Mouse (Mus musculus): Measurements from ENCODE around the gene Ankrd34b. TPM values are rescaled to one million over a fixed set of nuclear protein-coding genes. Genes with fewer than 3 reads are reported as not detected.

Gene Ankrd34b
- total RNA-seq (2012; rRNA removed) (not detected in 2 replicates), polyA plus RNA-seq (2012; ENCODE audit: insufficient read depth in 1 of 2, insufficient read length in 2 of 2, low read depth in 1 of 2, low replicate concordance in 2 of 2, missing spikeins in 1 of 2) (not detected)

- DNase-seq (ENCODE audit: low read depth, low spot score), result no peak
- no peak within 1 kb of the TSS for H3K9ac ChIP-seq (ENCODE audit: control insufficient read depth, low read depth, low read length, poor library complexity, severe bottlenecking)
- no peak for TF ChIP-seq SMC3 (IDR thresholded peaks at IDR 0.05; ENCODE audit: low read depth, low read length)
- no peak for TF ChIP-seq CHD2 (IDR thresholded peaks at IDR 0.05; ENCODE audit: low read length)
- no peak for TF ChIP-seq UBTF (IDR thresholded peaks at IDR 0.05; ENCODE audit: borderline replicate concordance, insufficient read depth, low read depth, low read length)
- no peak for TF ChIP-seq BHLHE40 (IDR thresholded peaks at IDR 0.05; ENCODE audit: borderline replicate concordance, low read depth, low read length)
- no peak for TF ChIP-seq TBP (IDR thresholded peaks at IDR 0.05; ENCODE audit: low read depth, low read length)
- TF ChIP-seq MAZ (IDR thresholded peaks at IDR 0.05; ENCODE audit: low read depth, low read length), result no peak
- TF ChIP-seq NELFE (IDR thresholded peaks at IDR 0.05; ENCODE audit: low read depth, low read length), result no peak
- TF ChIP-seq MEF2A (IDR thresholded peaks at IDR 0.05; ENCODE audit: extremely low read depth, insufficient replicate concordance, low read depth, low read length, poor library complexity, severe bottlenecking), result no peak
- TF ChIP-seq POLR2A (IDR thresholded peaks at IDR 0.05; ENCODE audit: control insufficient read depth in 1 of 2, insufficient read depth in 1 of 2, low read depth in 1 of 2, low read length in 2 of 2, poor library complexity in 1 of 2), result no peak
- no peak for TF ChIP-seq SIN3A (IDR thresholded peaks at IDR 0.05; ENCODE audit: low read length)
- no peak for TF ChIP-seq MAX (IDR thresholded peaks at IDR 0.05; ENCODE audit: low read length)
- TF ChIP-seq TAL1 (IDR thresholded peaks at IDR 0.05; ENCODE audit: low read length), result no peak
- TF ChIP-seq KAT2A (conservative IDR thresholded peaks at IDR 0.05; ENCODE audit: low read depth, low read length), result no peak
- no peak for TF ChIP-seq E2F4 (IDR thresholded peaks at IDR 0.05; ENCODE audit: borderline replicate concordance, low read depth, low read length)
- TF ChIP-seq HCFC1 (IDR thresholded peaks at IDR 0.05; ENCODE audit: low read depth, low read length), result no peak
- TF ChIP-seq POLR2AphosphoS2 (IDR thresholded peaks at IDR 0.05; ENCODE audit: low read length), result no peak
- no peak for TF ChIP-seq MYB (IDR thresholded peaks at IDR 0.05; ENCODE audit: low read depth, low read length)
- TF ChIP-seq CTCF (IDR thresholded peaks at IDR 0.05 in 2 of 3, conservative IDR thresholded peaks at IDR 0.05 in 1 of 3; ENCODE audit: control insufficient read depth in 1 of 3, insufficient read depth in 1 of 3, low read depth in 2 of 3, low read length in 3 of 3, poor library complexity in 1 of 3, severe bottlenecking in 1 of 3), result no peak
- TF ChIP-seq USF2 (IDR thresholded peaks at IDR 0.05; ENCODE audit: borderline replicate concordance in 1 of 2, insufficient read depth in 1 of 2, low read depth in 1 of 2, low read length in 2 of 2), result no peak
- TF ChIP-seq GATA1 (IDR thresholded peaks at IDR 0.05; ENCODE audit: low read depth, low read length), result no peak
- no peak within 1 kb of the TSS for H3K27ac ChIP-seq (ENCODE audit: control insufficient read depth, low read depth, low read length)
- no peaks in the 10 kb centered on the region for H3K4me1 ChIP-seq (ENCODE audit: control insufficient read depth in 1 of 2, insufficient read depth in 2 of 2, low read length in 2 of 2)
- no peaks in the 10 kb centered on the region for H3K27me3 ChIP-seq (ENCODE audit: control insufficient read depth in 1 of 2, insufficient read depth in 2 of 2, low read length in 2 of 2)
- no peaks in the 10 kb centered on the region for H3K36me3 ChIP-seq (ENCODE audit: control insufficient read depth in 1 of 2, insufficient read depth in 2 of 2, low read length in 2 of 2)
- H3K79me2 ChIP-seq (ENCODE audit: control insufficient read depth, insufficient read depth, low read length, poor library complexity), result no peaks in the 10 kb centered on the region
- H3K9me3 ChIP-seq (replicated peaks; ENCODE audit: insufficient read depth, low read length), result no peaks in the 10 kb centered on the region
- no peak within 1 kb of the TSS for H3K4me3 ChIP-seq (ENCODE audit: control insufficient read depth in 1 of 2, insufficient read depth in 1 of 2, low read depth in 2 of 2, low read length in 2 of 2)
Observed at GRCm38 (mm10) chr13:92425758-92426264, at the start of gene Ankrd34b. Gene Ankrd34b, plus strand, starts transcription at chr13:92425896.

GRCm38 (mm10) chr13:92387367-92387766 lies 38.3 kb upstream of the Ankrd34b start:
- H3K27me3 ChIP-seq (ENCODE audit: control insufficient read depth in 1 of 2, insufficient read depth in 2 of 2, low read length in 2 of 2), result no peaks in the 10 kb centered on the region
- no peak for TF ChIP-seq USF1 (IDR thresholded peaks at IDR 0.05; ENCODE audit: low read depth, low read length)

More at GRCm38 (mm10) chr13:92387367-92387766, 38.3 kb upstream of the Ankrd34b start:
- DNase-seq (ENCODE audit: low read depth, low spot score), result no peak
- no peaks in the 10 kb centered on the region; a peak in 1 of 4 replicates for H3K36me3 ChIP-seq (ENCODE audit: control insufficient read depth in 1 of 2, insufficient read depth in 2 of 2, low read length in 2 of 2)
- no peaks in the 10 kb centered on the region for H3K79me2 ChIP-seq (ENCODE audit: control insufficient read depth, insufficient read depth, low read length, poor library complexity)
- H3K4me3 ChIP-seq (ENCODE audit: control insufficient read depth in 1 of 2, insufficient read depth in 1 of 2, low read depth in 2 of 2, low read length in 2 of 2), result no peak overlapping the region
- H3K27ac ChIP-seq (ENCODE audit: control insufficient read depth, low read depth, low read length), result no peak overlapping the region
- no peaks in the 10 kb centered on the region for H3K9me3 ChIP-seq (replicated peaks; ENCODE audit: insufficient read depth, low read length)
- no peak overlapping the region for H3K9ac ChIP-seq (ENCODE audit: control insufficient read depth, low read depth, low read length, poor library complexity, severe bottlenecking)
- no peaks in the 10 kb centered on the region for H3K4me1 ChIP-seq (ENCODE audit: control insufficient read depth in 1 of 2, insufficient read depth in 2 of 2, low read length in 2 of 2)
